Mouse (Mus musculus) CD4-positive, CD25-positive, alpha-beta regulatory T cell, adult 4 months (primary cell): ENCODE data around the gene Fas. TPM values are rescaled to one million over a fixed set of nuclear protein-coding genes. Genes with fewer than 3 reads are reported as not detected.

ENCODE experiments used
- ATAC-seq: one replicate; pipeline ENCODE4 v1.8.0; 2017
- polyA plus RNA-seq, 2 experiments: library from polyadenylated mRNA; unstranded; fragments of 100-300 nt; shearing (Covaris generic); gene quantifications; one replicate each; pipeline ENCODE4 v1.2.1; 2017

Fas gene
- polyA plus RNA-seq, result 100 to 1,000 TPM; 132 to 152 TPM

DNA sequence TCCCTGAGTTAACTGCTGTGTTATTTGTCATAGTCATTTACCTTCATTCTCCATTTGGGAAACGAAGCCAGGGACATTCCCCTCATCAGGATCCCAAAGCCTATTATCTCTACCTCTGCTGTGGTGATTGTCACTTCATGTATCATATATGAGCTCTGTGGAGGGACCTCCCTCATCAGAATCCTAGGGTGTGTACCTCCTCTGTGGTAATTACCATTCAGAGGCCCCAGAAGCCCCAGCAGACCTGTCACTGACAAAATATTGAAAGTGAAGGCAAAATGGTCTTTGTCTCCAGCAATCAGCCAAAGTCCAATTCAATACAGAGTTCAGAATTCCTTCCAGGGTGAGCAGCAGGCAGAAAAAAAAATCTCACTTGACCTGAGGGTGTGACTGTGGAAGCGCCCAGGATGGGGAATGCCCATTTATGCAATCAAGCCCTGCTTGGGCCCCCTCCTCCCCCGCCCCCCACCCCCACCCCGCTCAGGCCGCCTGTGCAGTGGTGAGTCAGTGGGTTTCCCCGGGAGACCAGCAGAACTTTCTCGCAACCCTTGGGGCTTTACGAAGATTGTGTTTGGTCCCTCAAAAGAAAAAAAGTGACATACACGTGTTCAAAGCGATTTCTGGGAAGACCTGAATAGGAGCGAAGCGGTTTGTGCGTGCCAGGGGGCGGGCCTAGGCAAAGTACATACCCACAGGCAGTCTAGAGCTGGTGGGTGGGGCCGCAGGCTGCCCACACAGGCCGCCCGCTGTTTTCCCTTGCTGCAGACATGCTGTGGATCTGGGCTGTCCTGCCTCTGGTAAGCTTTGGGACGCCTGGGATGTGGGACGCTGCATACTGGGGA is at the start of gene Fas:
Gene Fas, plus strand, starts transcription at position 719 of the 842 bp plus-strand sequence.
- peak; percentile 69 for ATAC-seq

DNA sequence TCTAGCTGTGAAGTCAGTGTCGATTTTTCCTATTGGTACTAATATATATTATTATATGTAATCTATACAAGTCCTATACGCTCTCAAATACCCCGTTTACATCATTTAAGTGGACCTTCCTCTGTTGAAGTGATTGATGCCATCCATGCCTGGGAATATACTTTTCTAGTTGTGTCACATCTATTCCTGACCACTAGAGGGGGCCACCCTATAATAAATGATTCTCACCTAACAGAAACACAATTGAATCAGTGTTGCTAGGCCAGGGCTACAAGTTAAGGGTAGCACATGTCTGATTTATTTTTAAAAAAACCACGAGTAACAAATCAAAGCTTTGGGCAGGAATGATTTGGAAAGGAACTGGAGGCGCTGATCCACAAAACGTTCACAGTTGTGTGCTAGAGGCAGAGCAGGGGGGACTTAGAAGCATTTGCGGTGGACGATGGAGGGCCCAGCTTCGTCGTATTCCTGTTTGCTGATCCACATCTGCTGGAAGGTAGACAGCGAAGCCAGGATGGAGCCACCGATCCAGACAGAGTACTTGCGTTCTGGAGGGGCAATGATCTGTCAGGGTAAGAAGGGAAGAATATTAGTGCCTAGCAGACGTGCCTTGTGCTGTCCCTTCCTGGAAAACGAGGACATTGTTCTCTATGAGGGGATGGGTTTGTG is 49.1 kb upstream of the Fas start:
- ATAC-seq, result peak; percentile 46

DNA sequence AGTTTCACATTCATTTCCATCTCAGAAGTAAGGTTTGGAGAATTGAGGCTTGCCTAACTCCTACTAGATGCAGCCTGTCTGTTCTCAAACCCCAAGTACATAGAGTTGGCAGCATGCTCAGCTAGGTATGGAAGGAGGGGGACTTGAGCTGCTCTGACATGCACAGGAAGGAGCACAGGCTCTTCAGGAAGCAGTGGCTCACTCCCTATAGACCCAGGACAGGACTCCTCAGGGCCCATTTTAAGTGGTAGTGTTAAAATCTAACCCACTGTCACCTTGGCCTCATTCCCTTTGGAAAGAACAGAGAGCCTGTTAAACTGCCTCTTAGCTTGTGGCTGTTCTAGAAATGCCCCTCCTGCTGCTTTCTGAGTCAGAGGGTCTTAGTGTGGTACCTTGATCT is 47.5 kb upstream of the Fas start:
- ATAC-seq, result no peak

DNA sequence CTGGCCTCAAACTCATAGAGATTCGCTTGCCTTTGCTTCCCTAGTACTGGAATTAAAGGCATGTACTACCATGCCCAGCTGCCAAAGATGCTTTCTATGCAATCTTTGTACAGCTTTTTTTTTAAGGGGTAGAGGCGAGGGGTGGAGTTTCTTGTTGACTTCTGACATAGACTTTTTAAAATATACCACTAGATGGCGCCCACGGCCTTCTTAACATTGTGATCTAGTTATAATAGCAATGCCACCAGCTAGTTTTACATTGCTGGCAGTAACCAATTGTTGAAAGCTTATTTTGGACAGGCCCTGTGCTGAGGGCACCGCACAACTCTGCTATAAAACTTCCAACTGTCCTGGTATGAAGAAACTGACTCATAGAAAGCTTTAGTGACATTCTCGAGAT is 46.4 kb upstream of the Fas start:
- peak; percentile 74 for ATAC-seq

DNA sequence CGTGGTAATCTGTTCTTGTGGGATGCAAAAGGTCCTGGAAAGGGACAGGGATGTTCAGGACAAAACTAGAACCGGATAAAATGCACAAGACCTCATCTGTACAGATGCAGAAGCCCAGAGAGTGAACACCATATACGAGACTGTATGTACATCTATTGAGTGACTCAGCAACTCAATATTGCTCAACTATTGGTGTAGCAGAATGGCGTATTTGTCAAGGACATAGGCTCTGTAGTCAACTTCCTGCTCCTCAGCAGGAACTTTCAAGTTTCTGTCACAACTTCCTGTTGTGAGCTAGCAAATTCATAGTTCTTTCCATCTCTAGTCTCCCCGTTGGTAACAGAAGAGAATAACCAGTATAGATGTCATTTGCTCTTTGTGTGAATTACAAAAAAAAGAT is 41.9 kb upstream of the Fas start:
- peak; percentile 81 for ATAC-seq

DNA sequence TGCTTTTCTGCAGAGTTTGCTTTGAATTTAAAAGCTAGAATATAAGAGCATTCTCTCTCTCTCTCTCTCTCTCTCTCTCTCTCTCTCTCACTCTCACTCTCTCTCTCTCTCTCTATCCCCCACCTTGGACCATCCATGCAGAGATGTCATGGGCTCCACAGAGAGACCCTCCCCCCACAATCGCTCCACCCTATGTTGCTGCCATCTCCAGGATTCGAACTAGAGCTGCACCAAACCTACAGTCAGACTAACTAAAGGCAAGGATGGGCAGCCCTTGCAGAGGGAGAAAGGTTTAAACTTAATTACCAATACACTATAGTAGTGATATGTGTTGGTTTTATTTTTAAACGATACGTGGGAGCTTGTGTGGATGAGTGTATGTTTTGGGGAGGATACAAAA is 39.8 kb upstream of the Fas start:
- ATAC-seq, result no peak

DNA sequence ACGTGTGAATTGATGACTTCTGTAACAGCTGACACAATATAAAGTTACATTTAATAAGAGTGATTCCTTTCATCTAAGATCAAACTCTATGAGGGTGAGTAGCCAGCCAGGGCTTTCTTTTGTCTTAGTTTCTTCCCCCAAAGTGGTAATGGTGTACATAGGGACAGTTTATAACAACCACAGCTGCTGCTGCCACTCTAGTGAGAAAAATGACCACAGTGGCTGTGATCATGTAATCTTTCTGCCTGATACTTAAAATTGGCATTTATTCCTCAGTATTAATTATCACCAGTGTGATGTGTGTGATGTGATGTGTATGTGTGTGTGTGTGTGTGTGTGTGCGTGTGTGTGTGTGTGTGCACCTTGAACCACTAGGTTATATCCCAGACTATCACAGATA is 38.6 kb upstream of the Fas start:
- no peak for ATAC-seq

DNA sequence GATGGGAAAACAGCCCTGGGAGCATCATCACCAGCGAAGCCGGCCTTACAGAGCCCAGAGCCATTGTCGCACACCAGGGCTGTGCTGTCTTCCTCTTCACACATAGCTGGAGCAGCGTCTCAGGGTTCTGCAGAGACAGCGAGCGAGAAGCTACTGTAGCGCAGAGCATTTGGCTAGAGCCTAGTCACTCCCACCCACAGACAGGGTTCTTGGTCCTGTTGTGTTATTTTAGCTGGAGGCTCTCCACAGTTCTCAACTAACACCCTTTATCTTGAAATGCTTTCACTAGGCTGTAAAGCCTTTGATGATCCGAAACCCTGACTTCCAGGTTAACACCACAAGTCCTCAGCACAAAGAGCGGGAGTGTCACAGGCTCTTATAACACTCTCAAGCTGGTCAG is 38.0 kb upstream of the Fas start:
- no peak for ATAC-seq

DNA sequence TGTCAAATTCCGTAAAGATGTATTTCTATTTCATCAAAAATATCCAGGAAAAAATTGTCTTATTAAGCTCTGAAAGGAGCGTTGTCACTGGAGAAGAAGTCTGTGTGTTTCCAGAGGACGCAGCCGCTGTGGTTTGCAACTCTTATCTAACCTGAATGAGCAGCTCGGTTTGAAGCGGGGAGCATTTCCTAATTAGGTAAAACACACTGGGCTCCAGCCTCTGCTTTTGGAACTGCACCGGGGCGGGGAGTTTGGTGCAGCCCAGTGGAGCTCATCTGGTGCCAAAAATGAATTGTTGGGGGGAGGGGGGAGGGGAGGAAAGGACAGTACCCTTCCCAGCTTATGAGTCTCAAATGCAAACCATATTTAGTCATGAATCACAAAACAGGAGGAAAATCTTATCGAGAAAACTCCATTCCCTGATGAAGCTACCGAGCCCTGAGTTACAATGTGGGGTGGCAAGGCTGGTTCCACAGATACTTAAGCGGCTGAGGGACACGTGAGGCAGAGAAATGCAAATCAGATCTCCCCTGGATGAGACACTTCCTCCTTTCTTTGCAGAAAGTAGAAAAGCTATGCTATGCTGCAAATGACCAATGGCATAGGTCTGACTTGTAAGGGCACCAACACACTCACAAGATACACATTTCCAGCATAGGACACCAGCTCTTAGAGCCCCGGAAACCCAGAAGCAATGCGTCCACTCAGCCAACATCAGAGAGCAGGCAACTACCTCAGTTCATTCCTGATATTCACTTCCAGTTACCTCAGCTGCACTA is 36.2 kb upstream of the Fas start:
- ATAC-seq, result peak; percentile 62

DNA sequence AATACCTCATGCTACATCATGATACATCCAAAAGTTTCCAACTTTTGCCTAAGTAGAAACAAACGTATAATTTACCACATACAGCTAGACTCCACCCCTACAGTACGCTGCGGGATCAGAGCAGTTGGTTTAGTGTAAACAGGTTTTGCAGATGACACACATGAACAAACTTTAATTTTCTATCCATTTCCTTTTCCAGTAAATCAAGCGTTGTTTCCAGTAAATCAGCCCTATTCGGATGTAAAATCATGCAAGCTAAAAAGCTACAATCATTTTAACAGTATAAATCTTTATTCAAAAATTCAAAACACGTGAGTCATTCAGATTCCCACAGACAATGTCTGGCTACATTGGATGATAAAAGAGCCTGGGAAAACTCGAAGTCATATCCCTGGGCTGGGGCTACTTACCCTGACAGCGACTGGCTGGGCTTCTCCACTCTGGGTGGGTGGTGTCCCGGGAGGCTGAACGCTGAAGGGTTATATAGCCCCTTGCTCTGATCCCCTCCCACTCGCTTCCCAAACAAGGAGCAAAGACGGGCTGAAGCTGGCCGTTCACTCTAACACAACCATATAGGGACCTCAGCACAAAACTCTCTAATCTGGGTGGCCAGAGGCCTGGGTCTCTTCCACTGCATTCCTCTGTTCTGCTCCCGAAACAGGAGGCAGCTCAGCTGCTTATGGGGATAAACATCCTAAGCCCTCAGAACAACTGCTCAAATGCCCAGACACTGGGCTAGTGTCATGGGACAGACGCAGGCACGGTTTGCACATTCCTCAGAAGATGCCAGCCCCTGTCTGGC is 35.4 kb upstream of the Fas start, which contains the start of gene Acta2:
Gene Acta2, minus strand, starts transcription at position 711 of the 802 bp plus-strand sequence.
- ATAC-seq, result no peak

DNA sequence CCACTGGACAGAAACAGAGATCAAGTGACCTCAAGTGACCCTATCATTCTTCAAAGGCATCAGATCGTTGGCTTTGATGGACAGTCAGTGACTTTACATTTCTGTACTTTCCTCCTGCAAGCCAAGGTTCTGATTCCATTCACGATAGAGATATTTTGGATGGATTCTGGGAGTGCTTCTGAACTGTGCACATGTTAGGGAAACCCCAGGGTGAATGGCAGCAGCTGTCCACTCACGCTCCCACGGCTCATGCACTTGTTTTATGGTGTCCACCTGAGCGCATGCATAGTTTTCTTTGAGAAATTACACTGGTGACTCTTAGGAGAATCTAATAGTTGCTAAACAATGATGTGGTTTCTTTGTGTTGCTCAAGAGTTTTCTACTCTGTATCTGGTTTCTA is 34.3 kb upstream of the Fas start:
- ATAC-seq, result no peak

DNA sequence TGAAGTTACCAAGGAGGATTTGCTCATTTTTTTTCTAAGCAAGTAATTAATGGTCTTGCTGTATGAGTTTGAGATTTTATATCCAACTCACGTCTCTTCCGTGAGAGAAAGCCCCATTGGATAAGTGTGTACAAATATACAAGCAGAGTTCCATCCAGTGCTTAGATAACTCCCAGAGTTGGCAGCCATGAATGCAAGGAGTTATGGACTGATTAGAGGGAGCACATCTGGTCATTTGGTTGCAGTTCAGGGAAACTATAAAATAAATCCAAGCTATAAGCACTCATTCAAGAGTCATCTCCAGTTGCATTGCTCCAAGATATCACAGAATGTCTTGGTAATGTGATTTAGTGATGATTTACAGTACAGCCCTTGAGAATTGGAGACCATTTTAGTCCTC is 33.5 kb upstream of the Fas start:
- ATAC-seq, result no peak

DNA sequence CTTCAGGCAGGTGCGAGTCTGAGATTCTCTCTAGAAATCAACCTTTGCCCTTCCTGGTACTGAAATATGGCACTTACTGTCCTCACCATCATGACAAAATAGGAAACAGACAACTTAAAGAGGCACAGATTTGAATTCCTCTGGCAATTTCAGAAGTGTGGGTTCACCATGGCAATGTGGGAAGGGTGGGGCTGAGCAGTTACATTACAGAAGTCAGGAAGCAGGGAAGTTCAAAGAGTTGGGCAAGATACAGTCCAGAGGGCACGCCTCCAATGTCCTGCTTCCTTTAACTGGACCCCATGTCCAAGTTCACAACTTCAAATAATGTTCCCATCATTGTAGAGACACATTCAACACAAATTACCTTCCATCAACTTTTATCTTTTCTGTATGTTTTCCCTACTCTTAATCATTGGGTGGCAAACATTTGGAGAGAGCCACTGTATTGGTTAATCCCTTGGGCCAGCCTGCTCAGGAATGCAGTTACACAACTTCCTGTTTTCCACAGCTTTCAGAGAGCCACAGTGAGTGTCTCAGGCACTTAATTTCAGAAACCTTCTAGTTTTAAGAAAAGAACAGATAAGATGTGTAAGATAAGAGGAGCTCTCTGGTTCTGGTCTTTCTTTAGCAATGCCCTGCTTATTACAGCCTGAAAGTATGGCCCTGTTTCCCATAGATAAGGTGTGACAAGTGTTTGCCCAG is 28.0 kb upstream of the Fas start:
- ATAC-seq, result no peak

DNA sequence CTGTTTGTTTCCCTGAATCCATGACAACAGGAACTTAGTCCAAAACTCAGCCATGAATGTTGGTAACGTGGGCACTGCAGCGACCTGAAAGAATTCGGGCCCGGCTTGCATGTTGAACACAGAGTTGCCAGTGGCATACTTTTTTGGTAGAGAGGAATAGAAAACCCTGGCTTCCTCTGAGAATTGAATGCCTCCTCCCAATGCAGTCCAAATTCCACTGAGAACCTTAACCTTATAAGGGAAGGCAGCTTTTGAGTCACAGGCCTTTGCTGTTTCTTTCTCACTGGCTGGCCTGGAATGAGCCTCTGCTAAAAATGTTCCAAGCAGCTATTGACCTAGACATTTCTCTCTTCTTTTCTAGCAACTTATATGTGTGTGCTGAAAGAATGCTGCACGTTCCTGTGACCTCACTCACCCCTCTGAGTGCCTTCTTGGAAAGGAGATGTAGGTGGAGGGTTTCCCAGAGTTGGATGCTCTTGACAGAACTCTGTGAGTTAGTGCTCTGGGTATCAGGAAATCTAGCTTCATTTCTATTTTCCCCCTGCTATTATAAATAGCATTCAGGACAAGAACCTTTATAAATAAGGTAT is 24.8 kb upstream of the Fas start:
- ATAC-seq, result no peak

DNA sequence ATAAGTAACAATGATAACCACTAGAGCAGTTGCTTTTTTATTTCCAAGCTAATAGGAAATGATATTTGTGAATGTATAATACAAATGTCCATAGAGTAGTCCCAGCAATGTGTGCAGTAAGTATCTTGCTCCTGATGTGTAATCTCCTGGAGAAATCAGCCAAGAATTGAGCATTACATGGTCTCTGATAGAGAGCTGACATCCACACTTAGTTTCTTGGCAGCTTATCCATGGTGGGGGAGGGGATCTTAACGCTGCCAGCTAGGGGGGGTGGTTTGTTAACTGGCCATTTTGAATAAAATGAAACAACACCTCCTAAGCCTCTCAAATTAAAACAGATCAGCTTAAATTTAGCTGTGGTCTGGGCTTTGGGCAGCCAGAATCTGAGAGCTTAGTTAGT is 21.5 kb upstream of the Fas start:
- no peak for ATAC-seq

DNA sequence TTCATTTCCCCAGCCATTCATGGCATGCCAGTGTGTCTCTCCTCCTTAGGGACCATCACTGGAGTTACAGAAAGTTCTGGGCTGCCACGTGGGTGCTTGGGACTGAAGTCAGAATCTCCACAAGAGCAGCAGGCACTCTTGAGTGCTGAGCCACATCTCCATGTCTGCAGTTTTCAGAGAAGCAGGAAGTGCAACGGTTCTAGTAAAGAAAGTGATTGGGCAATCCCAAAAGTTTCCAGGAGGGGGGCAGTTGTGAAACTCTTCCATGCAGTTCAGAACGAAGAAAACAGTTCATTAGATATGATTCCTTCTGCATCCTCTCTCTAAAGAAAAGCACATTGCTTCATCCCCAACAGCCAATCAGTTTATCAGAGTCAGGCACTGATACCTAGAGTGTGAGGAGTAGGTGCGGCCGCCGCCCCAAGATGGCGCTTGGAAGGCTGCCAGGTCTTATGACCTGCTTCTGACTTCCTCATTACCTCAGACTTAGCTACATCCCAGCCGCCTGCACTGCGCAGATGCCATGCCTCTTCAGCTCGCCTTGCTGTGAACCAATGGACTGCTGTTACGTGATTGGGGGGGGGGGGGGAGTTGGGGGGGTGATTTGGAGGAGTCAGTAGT is 20.2 kb upstream of the Fas start:
- ATAC-seq, result no peak

DNA sequence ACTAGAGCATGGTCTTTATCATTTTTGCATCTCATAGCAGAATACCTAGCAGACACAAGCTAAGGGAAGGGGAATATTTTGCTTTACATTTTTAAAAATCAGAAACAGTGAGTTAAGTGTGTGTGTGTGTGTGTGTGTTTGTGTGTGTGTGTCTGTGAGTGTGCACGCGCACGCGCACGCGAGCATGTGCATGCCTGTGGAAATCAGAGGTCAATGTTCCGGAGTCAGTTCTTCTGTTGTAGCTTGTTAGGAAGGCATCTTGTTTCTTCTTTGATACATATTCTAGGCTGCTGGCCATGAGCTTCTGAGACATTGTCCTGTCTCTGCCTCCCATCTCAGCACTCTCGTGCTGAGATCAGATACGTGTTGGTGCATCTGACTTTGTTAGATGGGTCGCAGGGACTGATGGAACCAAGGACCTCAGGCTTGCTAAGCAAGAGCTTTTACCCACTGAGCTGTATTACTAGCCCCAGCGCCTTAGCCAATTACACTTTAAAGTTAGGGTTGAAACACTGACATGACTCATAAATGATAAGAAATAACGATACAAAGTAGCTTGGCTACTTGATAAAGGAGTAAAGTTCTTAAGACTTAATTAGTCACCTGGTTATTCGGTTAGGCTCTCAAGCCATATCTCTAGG is 19.5 kb upstream of the Fas start:
- ATAC-seq, result no peak

DNA sequence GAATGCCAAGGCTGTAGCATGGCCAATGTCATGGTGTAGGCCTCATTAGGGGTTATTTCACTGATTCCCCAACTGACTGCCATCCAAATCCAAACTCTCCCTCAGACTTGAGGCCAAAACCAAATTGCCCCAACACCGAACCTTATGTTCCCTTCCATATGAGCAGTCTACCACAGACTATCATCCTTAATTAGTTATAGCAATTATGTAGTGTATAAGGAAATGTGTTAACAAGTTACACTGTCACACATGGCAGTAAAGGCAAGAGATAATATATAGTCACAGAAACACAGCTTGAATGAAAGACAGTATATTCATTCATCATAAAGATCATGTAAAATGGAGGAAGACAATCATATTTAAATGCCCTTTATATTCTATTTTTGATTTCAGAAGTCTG is 17.4 kb upstream of the Fas start:
- no peak for ATAC-seq

DNA sequence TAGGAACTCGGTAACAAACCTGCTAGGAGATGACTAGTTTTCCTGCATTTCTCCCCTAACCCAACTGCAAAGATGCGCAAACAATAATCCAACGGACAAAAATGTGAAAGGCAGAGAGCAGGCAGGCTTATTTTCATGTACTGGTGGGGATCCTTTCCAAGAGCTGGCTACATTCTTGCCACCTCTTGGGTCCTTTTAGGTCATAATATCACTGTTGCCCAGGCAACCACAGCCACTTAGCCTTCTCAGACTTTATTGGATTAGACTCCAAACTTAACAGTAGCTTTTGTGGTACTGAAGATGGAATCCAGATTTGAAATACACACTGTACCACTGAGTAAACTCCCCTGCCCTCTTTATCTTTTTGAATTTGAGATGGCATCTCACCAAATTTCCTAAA is 12.4 kb upstream of the Fas start:
- ATAC-seq, result no peak

DNA sequence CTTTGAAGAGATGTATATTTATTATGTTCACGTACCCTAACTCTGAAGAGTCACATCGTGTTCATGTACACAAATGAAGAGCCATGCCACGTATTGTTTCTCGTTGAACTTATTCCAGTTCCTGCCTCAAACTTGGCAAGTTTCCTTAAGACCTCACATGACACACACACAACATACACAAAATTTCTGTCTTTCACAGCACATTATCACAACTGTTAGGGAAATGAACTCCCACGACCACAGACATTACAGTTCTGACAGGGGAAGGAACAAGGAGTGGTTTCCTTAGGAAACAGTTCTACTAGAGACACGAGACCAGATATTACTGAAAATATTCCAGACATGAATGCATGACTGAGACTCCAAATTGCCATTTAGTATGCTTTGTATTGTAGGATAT is 6.9 kb upstream of the Fas start:
- no peak for ATAC-seq

DNA sequence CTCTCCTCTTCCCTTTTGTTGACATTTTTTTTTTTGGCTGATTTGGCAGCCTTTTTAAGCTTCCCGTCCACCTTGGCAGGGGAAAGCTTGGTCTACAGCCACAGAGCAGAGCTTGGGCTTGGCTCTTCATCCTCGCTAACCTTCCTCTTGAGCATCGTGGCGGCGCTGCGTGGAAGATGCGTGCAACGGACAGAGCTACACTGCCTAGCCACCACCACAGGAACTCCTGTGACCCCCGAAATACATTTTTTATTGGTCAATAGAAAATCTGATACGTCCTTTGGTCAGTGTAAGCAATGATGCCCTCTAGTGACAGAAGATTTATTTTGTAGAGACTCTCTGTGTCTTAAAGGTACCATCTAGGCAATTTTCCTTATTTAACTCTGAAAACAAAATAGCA is 6.1 kb upstream of the Fas start:
- ATAC-seq, result no peak
